29 mouse cellular contexts compared by ENCODE assay signal in the genomic region with DNA sequence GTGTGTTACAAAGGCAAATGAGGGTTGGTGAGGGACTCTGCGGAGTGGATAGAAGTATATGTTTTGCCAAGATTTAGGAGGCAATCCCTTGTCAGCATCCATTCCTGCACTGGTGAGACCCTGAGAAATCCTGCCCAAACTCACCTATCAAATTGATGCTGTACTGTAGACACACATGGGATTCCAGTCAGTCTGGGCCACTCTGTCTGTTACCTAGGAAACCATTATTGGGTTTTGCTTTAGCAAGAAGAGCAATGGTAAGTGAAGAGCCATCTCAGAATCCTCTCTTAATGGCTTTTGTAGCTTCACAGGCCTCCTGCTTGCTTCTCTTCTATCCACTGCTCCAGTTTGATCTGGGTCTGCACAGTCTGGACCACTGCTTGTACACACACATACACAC.
A peak's percentile ranks its signal among the peaks of the same experiment; 100 is the strongest.
DNase-seq lines count a peak whose midpoint lies in the region; ATAC-seq and TF ChIP-seq lines count a peak whose summit lies in the region.
"Had no signal": no experiment of that assay in that cellular context is flagged by ENCODE, and none has a peak within 500 bp of the region (broad histone marks: within the 10 kb centered on the region; RNA-seq: fewer than 3 reads in every experiment).

No protein-coding gene starts in this region.

- WGBS in hindbrain, embryonic 13.5 days: 91% methylated on average over 1 of the region's 1 CpGs
- WGBS in hindbrain, embryonic 11.5 days: 92% methylated on average over 1 of the region's 1 CpGs
- WGBS in midbrain, embryonic 16.5 days: 89% methylated on average over 1 of the region's 1 CpGs
- 97% methylated on average over 1 of the region's 1 CpGs for WGBS in liver, embryonic 11.5 days

- TF ChIP-seq POLR2A in brain, embryonic 14.5 days (IDR thresholded peaks at IDR 0.05; ENCODE audit: borderline replicate concordance, extremely low read depth, insufficient read depth, insufficient read length, poor library complexity, severe bottlenecking): no peak

- H3K9ac ChIP-seq in hindbrain, embryonic 13.5 days: no peak overlapping the region
- no peak overlapping the region for H3K9ac ChIP-seq in hindbrain, embryonic 11.5 days (ENCODE audit: low read depth, low read length)
- no peak overlapping the region for H3K9ac ChIP-seq in midbrain, embryonic 16.5 days (ENCODE audit: low read depth, low read length)
- no peak overlapping the region for H3K9ac ChIP-seq in liver, embryonic 11.5 days (ENCODE audit: low read depth, low read length)
- H3K9ac ChIP-seq: embryonic facial prominence, embryonic 13.5 days; heart, embryonic 15.5 days; limb, embryonic 12.5 days; lung, embryonic 15.5 days; neural tube, embryonic 15.5 days had no signal

- H3K27me3 ChIP-seq in hindbrain, embryonic 13.5 days: no peaks in the 10 kb centered on the region
- H3K27me3 ChIP-seq in hindbrain, embryonic 11.5 days (ENCODE audit: control insufficient read depth, insufficient read depth, low read length): no peaks in the 10 kb centered on the region
- no peaks in the 10 kb centered on the region for H3K27me3 ChIP-seq in midbrain, embryonic 16.5 days (ENCODE audit: control insufficient read depth, insufficient read depth, low read depth, low read length)
- H3K27me3 ChIP-seq in liver, embryonic 11.5 days (replicated peaks; ENCODE audit: control insufficient read depth, insufficient read depth, low read length): no peaks in the 10 kb centered on the region
- H3K27me3 ChIP-seq: embryonic facial prominence, embryonic 13.5 days; heart, embryonic 15.5 days; limb, embryonic 12.5 days; lung, embryonic 15.5 days; neural tube, embryonic 15.5 days; Patski had no signal

- H3K36me3 ChIP-seq in hindbrain, embryonic 13.5 days: no peaks in the 10 kb centered on the region
- no peaks in the 10 kb centered on the region for H3K36me3 ChIP-seq in hindbrain, embryonic 11.5 days (ENCODE audit: control insufficient read depth, insufficient read depth, low read length)
- H3K36me3 ChIP-seq in midbrain, embryonic 16.5 days (ENCODE audit: control insufficient read depth, insufficient read depth, low read length): no peaks in the 10 kb centered on the region
- no peaks in the 10 kb centered on the region for H3K36me3 ChIP-seq in liver, embryonic 11.5 days (ENCODE audit: control insufficient read depth, insufficient read depth, low read length)
- H3K36me3 ChIP-seq: embryonic facial prominence, embryonic 13.5 days; heart, embryonic 10.5 days; heart, embryonic 15.5 days; limb, embryonic 12.5 days; lung, embryonic 15.5 days; neural tube, embryonic 15.5 days had no signal

- H3K27ac ChIP-seq in hindbrain, embryonic 13.5 days: peak overlapping the region; percentile 53
- H3K27ac ChIP-seq in hindbrain, embryonic 11.5 days (ENCODE audit: low read depth, low read length): no peak overlapping the region
- peak overlapping the region; percentile 50 for H3K27ac ChIP-seq in midbrain, embryonic 16.5 days (ENCODE audit: low read length)
- H3K27ac ChIP-seq in liver, embryonic 11.5 days (ENCODE audit: low read depth, low read length): no peak overlapping the region
- H3K27ac ChIP-seq: embryonic facial prominence, embryonic 13.5 days; heart, embryonic 10.5 days; heart, embryonic 15.5 days; layer of hippocampus, adult 2 months; left cerebral cortex, adult 2 months; limb, embryonic 12.5 days; lung, embryonic 15.5 days; neural tube, embryonic 15.5 days had no signal

- H3K4me3 ChIP-seq in hindbrain, embryonic 13.5 days: no peak overlapping the region
- H3K4me3 ChIP-seq in hindbrain, embryonic 11.5 days (ENCODE audit: low read depth, low read length): no peak overlapping the region
- no peak overlapping the region for H3K4me3 ChIP-seq in midbrain, embryonic 16.5 days (ENCODE audit: low read depth, low read length)
- no peak overlapping the region for H3K4me3 ChIP-seq in liver, embryonic 11.5 days (ENCODE audit: low read depth, low read length)
- H3K4me3 ChIP-seq: embryonic facial prominence, embryonic 13.5 days; erythroblast, embryonic 14.5 days; heart, embryonic 10.5 days; heart, embryonic 15.5 days; layer of hippocampus, adult 2 months; left cerebral cortex, adult 2 months; limb, embryonic 12.5 days; lung, embryonic 15.5 days; neural tube, embryonic 15.5 days had no signal

- peaks cover 7% of the 10 kb centered on the region for H3K4me1 ChIP-seq in hindbrain, embryonic 13.5 days (replicated peaks)
- no peaks in the 10 kb centered on the region for H3K4me1 ChIP-seq in hindbrain, embryonic 11.5 days (replicated peaks; ENCODE audit: control insufficient read depth, insufficient read depth, low read length)
- peaks cover 11% of the 10 kb centered on the region for H3K4me1 ChIP-seq in midbrain, embryonic 16.5 days (ENCODE audit: control insufficient read depth, insufficient read depth, low read length)
- peaks cover 5% of the 10 kb centered on the region for H3K4me1 ChIP-seq in liver, embryonic 11.5 days (replicated peaks; ENCODE audit: control insufficient read depth, insufficient read depth, low read length)
- H3K4me1 ChIP-seq: heart, embryonic 10.5 days; heart, embryonic 15.5 days; limb, embryonic 12.5 days; lung, embryonic 15.5 days; neural tube, embryonic 15.5 days had no signal

- no peak for DNase-seq in hindbrain, embryonic 11.5 days (ENCODE audit: low spot score)
- peak; percentile 69 for DNase-seq in brain, embryonic 14.5 days (ENCODE audit: low read depth)
- DNase-seq in induced T-regulatory cell, adult 2 months (ENCODE audit: low read depth): peak; percentile 16
- no peak for DNase-seq in liver, embryonic 11.5 days (ENCODE audit: low spot score)
- DNase-seq: adrenal gland, postnatal 10 days; cerebellum, adult 11-12 months; cerebellum, adult 9-11 months; embryo, embryonic 11 days; gastrocnemius, postnatal 14 days; heart, adult 11 months; kidney, adult 11 months; kidney, postnatal 36 days; retina, postnatal 1 day; right cerebral cortex, postnatal 14 days; thymus, postnatal 25 days had no signal

- no peaks in the 10 kb centered on the region for H3K9me3 ChIP-seq in hindbrain, embryonic 13.5 days
- no peaks in the 10 kb centered on the region for H3K9me3 ChIP-seq in hindbrain, embryonic 11.5 days (ENCODE audit: control insufficient read depth, low read length)
- no peaks in the 10 kb centered on the region for H3K9me3 ChIP-seq in midbrain, embryonic 16.5 days (replicated peaks; ENCODE audit: control insufficient read depth, low read length, poor library complexity, severe bottlenecking)
- no peaks in the 10 kb centered on the region for H3K9me3 ChIP-seq in liver, embryonic 11.5 days (ENCODE audit: control insufficient read depth, low read length)
- H3K9me3 ChIP-seq: embryonic facial prominence, embryonic 13.5 days; heart, embryonic 10.5 days; heart, embryonic 15.5 days; limb, embryonic 12.5 days; lung, embryonic 15.5 days; neural tube, embryonic 15.5 days had no signal

- H3K4me2 ChIP-seq in hindbrain, embryonic 13.5 days: no peak overlapping the region
- H3K4me2 ChIP-seq in hindbrain, embryonic 11.5 days (replicated peaks; ENCODE audit: low read depth, low read length): no peak overlapping the region
- H3K4me2 ChIP-seq in midbrain, embryonic 16.5 days (ENCODE audit: low read length): no peak overlapping the region
- no peak overlapping the region for H3K4me2 ChIP-seq in liver, embryonic 11.5 days
- H3K4me2 ChIP-seq: embryonic facial prominence, embryonic 13.5 days; heart, embryonic 15.5 days; limb, embryonic 12.5 days; lung, embryonic 15.5 days; neural tube, embryonic 15.5 days had no signal

- TF ChIP-seq CTCF in brain, embryonic 14.5 days (IDR thresholded peaks at IDR 0.05; ENCODE audit: borderline replicate concordance, extremely low read depth, insufficient read depth, insufficient read length): no peak

- no peak for ATAC-seq in hindbrain, embryonic 13.5 days (ENCODE audit: low FRiP score)
- ATAC-seq in hindbrain, embryonic 11.5 days (ENCODE audit: low FRiP score): no peak
- peak; percentile 72 for ATAC-seq in midbrain, embryonic 16.5 days
- no peak for ATAC-seq in liver, embryonic 11.5 days (replicated peaks; ENCODE audit: low FRiP score)
- ATAC-seq in granulocyte monocyte progenitor cell, adult 5-6 weeks (replicated peaks; ENCODE audit: poor library complexity, severe bottlenecking): no peak
- ATAC-seq: inflammation-experienced regulatory T-cells, adult 6 months; Patski had no signal

Comparison
In these comparisons a context has a peak if more than half of its experiments do, and no peak if none do; other contexts are left out.
1. H3K27ac ChIP-seq: peak in hindbrain, embryonic 13.5 days (single experiment) and midbrain, embryonic 16.5 days (single experiment); none in hindbrain, embryonic 11.5 days (single experiment) and liver, embryonic 11.5 days (single experiment).
2. DNase-seq: peak in brain, embryonic 14.5 days (single experiment) and induced T-regulatory cell, adult 2 months (single experiment); none in hindbrain, embryonic 11.5 days (single experiment) and liver, embryonic 11.5 days (single experiment).